Mouse (Mus musculus) mouse trophoblast stem cell (cell line): ENCODE data around the gene Rprd1b.
"Not testable (repeated sequence)": the region's sequence is repeated elsewhere in the genome, so short reads cannot be mapped to it uniquely, and the experiment has no call there.

Experiments
- in situ Hi-C, 2 experiments: fragments of 300-500 bp; cut with MseI, MboI; formaldehyde crosslinking; loops; 2 replicates in 1 of 2; 3 replicates in 1 of 2; pipeline ENCODE4 v1.15.1; 2025

The Rprd1b gene

DNA sequence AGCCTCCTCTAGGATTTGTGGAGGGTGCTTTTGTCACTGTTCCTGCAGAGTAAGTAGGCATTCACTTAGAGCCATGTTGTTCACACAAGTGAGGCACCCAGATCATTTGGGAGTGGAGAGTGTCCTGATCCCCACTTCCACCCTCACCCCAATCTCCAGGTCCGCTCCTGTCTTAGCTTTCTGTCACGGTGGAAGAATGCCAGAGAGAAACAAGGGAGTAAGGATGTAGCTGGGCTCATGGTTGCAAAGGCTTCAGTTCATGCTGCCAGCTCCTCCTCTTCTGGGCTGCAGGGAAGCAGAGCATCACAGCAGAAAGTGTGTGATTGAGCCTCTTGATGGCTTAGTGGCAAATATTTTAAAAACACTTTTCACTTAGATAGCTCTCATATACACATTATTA, 12.1 kb downstream of the Rprd1b start:
- in situ Hi-C loops, result loop anchor here in 1 of 2 experiments (10.0 kb wide), 1 partner anchor 164 kb away; no protein-coding TSS in a partner anchor

DNA sequence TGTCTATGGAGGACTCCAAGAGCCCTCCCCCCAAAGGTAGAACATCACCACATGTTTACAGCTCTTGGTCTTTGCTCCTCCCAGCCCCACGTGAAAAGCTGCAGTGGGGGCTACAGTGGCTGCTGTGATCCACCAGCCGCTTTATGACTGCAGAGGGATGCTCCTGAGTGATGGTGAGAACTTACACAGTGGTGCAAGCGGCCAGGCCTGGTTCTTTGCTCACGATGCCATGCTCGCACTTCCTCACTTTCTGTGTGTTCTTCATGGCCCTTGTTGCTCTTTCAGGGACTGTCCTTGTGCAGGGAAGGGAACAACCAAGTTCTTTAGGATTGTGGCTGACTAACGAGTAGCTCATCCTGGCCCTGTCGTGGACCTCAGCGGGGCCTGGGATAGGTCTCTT, 15.2 kb downstream of the Rprd1b start:
- in situ Hi-C loops, result loop anchor here in 1 of 2 experiments (10.0 kb wide), 1 partner anchor 161 kb away; no protein-coding TSS in a partner anchor

DNA sequence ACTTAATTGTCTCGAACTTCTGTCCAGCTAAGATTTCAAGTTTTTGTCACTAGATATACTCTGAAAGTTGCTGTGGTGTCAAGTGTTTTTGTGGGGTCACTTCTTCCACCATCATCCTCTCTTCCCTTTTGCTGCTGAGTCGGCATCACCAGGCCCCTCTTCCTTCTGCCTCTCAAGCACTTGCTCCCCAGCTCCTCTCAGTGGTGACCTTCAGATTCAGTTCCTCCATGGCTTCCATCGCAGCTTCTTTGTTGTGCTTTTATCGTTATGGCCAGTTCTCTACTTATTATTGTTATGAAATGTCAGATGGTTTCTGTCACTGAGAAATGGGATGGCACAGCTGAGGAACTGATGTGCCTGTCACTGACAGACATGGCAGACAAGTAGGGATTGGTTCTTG, 17.9 kb downstream of the Rprd1b start:
- in situ Hi-C loops, result loop anchor here in 1 of 2 experiments (10.0 kb wide), 1 partner anchor 159 kb away; no protein-coding TSS in a partner anchor

DNA sequence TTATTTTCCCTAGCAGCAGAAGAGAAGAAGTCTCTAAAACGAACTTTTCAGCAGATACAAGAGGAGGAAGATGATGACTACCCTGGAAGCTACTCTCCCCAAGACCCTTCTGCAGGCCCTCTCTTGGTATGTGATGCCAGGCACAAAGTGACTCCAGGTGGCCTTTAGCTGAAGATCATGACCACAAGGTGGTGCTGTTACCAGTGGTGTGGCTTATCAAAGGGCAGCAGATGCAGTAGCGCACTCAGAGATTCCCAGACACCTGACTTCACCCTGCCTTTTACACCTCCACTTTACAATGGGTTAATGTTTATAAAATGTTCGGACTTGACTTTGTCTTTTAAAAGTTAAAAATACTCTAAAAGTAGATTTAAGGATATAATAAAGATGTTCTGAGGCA, 19.6 kb downstream of the Rprd1b start:
- in situ Hi-C loops, result loop anchor here in 1 of 2 experiments (10.0 kb wide), 1 partner anchor 157 kb away; no protein-coding TSS in a partner anchor

DNA sequence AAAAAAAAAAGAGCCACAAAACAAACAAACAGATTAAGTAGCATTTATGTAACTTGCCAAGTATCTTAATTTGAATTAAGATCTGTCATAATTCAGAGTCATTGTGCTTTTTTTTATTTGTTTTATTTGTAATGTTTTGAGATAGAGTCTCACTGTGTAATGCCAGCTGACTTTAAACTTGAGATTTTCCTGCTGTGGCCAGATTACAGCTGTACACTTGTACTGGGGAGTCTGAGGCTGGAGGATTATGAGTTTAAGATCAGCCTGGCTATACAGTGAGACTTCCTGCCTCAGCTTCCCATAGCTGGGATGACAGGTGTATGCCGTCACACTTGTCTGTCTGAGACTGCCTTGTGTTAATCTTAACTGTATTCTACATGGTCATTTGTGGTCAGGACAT, 20.4 kb downstream of the Rprd1b start:
- in situ Hi-C loops, result loop anchor here in 1 of 2 experiments (10.0 kb wide), 1 partner anchor 156 kb away; no protein-coding TSS in a partner anchor

DNA sequence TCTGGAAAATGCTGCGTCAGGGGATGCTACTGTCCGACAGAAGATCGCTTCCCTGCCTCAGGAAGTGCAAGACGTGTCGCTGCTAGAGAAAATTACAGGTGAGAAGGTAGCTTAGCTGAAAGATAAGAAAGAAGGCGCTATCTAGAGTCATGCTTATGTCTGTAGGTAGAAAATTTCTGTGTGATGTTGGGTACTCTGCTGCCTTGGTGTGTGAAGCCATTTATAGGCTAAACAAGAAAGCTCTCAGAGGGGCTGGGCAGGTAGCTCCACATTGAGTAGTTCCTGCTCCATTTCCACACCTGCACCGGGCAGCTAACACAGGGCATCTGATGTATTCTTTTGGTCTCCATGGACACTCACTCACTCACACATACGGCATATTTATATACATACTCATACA, 21.8 kb downstream of the Rprd1b start:
- in situ Hi-C loops, result no loop called here

DNA sequence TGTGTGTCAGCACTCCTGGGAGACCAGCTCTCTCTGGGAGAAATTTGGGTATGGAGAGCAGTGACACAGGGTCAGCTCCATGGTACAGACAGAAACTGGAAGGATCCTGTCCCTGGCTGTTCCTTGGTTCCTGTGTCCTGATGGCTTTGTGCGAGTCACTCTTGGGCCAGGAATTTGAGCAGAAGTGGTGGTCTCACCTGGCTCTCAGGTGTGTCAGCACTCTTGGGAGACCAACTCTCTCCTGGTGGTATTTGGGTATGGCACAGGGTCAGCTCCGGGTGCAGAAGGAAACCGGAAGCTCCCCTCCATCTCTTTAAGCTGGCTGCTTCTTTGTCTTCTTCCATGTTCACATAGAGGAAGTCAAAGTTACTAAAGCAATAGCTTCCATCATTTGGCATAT, 26.3 kb downstream of the Rprd1b start:
- in situ Hi-C loops, result no loop called here

DNA sequence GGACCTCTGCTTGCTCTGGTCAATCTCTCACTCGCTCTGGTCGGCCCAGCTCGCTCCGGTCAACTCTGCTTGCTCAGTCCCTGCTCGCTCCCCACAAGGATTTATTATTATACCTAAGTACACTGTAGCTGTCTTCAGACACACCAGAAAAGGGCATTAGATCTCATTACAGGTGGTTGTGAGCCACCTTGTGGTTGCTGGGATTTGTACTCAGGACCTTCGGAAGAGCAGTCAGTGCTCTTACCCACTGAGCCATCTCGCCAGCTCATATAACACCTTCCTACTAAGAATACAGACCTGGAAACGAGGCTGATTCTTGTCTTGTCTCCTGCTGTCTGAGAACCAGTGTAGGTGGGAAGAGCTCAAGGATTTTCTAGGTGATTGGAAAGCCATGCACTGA, 27.1 kb downstream of the Rprd1b start:
- in situ Hi-C loops, result not testable (repeated sequence)

DNA sequence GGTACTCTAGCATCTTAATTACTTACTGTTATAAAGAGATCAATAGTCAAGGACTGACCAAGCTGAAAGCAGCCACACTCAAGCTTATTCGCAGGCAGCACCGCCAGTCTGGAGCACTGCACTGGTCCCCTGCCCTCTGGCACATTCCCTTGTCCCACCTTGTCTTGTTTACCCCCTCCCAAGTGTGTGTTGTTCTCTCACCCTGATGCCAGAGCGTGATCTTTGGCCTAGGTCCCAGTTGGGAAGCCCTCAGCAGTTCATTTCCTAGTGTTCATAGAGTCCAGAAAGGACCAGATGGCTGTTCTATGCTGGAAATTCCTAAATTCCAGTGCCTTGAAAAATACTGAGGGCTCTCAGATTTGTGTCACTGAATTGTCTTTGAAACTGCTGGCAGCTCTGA, 28.7 kb downstream of the Rprd1b start:
- in situ Hi-C loops, result no loop called here

DNA sequence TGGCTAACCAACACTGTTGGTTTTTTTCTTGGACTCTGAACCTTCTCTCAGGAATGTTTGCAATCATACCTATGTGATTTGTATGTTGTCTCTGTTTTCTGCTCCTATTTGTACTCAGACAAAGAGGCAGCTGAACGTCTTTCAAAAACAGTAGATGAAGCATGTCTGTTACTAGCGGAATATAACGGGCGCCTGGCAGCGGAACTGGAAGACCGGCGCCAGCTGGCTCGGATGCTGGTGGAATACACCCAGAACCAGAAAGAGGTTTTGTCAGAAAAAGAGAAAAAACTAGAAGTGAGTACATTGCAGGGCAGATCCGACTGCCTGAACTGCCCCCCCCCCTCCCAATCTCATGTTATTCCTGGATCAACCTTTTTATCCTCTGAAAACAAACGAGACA, 30.2 kb downstream of the Rprd1b start:
- in situ Hi-C loops, result no loop called here

DNA sequence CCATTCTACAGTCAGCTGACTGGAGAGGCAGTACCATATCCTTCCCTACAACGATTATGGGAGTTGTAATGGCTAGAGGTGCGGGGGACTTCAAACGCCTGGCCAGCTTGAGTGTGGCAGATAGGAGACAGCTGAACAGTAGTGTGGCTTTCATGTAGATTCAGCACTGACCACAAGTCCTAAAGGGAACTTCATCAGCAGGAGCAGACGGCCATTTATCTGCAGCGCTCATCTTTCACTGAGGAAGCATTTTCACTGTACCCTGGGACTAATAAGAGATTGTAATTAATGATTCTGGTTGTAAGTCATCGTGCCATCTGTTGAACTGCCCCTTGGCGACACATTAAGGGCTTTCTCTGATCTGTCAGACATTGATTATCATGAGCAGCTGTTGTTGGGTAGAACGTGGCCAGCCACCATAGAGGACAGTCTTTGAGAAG, 31.4 kb downstream of the Rprd1b start:
- in situ Hi-C loops, result no loop called here

DNA sequence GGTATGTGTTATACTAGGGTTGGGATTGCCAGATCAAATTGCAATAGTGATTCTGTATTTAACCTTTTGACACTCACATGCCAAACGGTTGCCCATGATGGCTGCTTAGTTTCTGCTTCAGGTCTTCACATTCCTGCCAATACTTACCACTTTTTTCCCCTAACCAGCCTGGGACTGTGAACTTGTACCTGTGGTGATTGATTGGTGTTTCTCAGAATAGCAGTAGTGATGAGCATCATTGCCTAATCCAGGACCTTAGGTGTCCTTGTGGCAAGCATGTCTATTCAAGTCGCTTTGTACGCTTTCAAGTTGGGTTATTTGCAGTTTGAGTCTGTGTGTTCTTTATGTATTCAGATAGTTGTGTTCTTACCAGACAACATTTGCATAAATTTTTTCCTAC, 34.7 kb downstream of the Rprd1b start:
- in situ Hi-C loops, result no loop called here

DNA sequence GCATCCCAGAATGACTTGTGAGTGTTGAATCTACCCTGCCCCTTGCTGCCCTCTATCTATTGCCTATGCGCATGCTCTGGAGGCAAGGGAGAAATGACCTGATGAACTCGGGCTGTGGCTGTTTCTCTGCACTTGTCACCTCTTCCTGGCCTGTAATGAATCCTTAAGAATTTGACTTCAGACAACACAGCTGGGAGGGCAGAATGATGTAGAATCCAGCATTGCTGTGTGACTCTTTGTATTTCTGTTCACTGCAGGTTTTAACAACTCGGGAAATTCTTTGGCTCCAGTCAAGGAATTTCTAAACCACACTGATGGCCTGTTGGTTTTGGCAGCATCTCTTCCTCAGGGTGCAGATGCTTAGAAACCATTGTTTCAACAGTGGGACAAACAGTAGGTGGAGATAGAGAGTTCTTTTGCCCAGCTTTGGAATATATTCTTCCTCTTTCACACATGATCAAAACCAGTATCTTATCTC, 36.3 kb downstream of the Rprd1b start:
- in situ Hi-C loops, result no loop called here

DNA sequence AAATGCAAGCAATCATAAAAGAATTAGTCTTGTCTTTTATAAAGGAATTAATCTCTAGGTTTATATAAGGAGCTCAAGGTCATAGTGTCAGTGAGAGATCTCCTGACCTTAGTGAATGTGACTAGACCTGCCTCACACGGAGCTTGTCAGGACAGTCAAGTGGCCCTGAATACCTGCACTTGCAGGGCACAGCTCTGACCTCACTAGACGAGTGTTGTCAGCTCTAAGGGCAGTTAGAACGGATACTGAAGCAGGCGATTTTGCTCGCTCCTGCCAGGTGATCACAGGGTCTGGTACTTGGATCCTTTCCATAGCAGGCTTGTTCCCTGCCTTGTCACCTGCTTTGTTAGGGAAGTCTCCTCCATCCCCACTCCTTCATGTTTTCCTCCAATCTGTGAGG, 36.8 kb downstream of the Rprd1b start:
- in situ Hi-C loops, result no loop called here

DNA sequence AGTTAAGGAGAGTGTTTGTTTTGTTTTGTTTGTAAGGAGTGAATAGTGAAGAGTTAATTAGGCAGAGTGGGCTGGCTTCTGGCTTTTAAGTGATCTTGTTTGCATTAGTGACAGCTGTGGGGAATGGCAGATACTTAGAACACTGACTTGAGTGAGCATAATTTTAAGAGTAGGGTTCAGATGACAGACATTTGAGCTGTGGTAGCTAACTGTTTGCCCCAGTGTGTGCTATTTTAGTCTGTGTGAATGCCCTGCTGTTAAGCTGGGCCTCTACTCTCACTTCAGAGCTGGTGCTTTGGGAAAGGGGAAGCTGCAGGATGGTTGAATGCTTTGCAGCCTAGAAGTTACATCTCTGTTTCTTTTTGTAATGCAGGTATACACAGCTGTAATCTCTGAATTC, 38.2 kb downstream of the Rprd1b start:
- in situ Hi-C loops, result no loop called here

DNA sequence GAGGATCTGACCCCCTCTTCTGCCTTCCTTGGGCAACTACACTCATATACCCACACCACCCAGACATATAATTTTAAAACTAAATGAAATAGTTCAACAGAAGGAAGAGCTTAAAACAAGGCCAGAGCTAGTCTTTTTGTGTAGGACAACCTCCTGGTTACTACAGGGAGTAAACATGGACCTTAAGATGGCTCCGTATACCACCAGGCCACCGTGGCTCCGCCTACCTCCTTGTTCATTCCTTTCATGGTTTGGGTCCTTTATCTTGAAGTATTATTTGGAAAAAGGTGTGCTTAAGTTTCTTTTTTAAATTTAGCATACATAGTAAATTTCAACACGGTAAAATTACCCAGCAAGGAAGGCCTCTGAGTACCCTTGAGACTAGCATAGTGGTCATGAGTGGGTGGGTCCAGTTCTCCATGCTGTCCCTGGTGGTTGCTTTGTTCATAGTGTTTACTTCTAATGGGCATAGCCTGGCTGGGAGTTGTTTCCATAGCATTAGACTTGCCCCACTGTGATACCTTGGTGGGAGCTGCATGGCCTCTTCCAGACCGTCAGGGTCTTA, 39.0 kb downstream of the Rprd1b start:
- in situ Hi-C loops, result no loop called here

DNA sequence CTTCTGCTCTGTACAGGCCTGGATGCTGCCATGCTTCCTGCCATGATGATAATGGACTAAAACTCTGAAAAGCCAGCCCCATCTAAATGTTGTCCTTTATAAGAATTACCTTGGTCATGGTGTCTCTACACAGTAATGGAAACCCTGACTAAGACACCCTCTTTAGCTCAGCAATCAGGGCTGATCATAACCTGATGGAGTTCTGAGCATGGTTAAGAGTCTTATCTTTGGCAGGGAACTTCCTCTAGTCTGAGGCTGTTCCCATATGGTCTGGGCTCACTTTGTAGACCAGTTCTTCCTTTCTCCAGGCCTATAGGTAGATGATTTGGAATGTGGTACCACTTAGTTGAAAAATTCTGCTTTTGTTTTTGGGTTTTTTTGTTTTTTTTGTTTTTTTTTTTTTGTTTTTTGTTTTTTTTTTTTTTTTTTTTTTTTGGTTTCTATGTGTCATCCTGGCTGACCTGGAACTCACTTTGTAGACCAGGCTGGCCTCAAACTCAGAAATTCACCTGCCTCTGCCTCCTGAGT, 40.2 kb downstream of the Rprd1b start:
- in situ Hi-C loops, result no loop called here

DNA sequence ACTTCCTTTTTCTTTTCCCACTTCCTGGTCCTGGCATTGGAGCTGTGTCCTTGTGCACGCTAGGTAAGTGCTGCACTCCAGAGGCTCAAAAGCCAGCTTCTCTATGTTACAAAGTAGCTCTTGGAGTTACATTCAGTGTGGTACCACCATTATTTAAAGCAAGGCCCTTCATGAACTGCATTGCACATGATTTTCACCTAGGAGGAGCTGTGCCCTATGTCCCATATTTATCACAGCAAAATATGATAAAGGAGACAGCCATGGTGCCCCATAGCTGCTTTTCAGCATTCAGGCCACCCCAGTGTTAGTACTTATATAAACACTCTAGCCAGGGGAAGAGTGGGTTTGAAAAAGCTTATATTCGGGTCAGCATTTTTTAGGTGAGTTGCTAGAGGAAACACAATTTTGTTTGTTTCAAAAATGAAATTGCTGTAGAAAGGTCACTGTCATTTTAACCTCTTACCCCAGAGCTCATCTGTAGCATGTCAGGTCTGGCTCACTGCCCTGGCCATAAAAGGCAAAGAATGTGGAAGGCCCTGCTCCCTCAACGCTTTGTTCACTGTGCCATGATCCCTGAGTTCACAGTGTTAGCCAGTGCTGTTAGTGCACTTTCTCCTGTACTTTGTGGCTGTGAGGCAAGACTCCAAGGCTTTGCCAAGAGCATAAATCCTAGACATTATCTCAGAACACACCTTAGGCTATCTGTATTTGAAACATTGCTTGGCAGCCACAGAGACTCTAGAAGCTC, 42.8 kb downstream of the Rprd1b start:
- in situ Hi-C loops, result no loop called here

DNA sequence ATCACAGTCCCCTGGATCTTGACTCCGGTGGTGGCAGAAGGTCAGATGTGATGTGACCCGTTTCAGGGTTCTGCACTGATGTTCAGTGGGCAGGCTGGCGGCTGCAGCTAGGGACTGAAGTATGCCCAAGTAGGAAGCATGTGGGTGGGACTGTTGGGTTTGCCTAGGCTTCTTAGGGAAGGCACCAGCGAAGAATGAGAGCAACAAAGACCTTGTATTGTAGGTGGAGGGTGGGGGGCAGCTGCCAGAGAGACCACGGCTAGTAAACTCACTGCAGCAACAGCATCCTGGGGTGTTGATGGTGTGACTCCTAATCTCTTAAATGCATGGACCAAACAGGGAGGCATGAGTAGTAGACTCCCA, 43.3 kb downstream of the Rprd1b start:
- in situ Hi-C loops, result no loop called here

DNA sequence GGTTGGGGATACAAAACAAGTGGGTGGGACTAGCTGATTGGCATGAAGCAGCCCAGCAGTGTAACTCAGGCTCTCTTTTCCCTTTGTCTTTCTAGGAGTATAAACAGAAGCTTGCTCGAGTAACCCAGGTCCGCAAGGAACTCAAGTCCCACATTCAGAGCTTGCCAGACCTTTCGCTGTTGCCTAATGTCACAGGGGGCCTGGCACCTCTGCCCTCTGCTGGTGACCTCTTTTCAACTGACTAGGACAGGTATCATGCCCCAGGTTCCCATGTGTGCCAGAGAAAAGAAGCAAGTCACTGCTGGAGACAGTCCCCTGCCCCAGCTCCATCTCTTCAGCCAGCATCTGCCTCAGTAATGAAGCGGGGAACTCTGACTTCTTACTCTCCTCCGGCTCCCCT, 46.5 kb downstream of the Rprd1b start:
- in situ Hi-C loops, result no loop called here

DNA sequence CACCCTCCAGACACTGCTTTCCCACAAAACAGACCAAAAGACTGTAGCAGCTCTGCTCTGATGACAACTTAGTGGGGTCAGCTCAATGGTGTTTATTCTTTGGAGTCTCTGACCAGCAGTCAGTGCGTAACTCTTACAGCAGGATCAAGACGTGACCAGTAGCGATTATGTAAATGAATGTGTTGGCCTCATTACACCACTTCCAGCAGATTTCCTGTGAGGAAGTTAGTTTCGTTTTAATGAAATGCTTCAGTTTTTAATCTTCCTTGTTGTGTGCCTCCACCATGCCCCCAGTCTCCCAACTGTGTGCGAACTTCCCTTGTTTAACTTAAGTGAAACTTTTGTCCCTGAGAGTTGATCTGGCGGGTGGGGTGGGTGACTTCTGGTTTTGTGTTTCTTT, 48.4 kb downstream of the Rprd1b start:
- in situ Hi-C loops, result no loop called here

DNA sequence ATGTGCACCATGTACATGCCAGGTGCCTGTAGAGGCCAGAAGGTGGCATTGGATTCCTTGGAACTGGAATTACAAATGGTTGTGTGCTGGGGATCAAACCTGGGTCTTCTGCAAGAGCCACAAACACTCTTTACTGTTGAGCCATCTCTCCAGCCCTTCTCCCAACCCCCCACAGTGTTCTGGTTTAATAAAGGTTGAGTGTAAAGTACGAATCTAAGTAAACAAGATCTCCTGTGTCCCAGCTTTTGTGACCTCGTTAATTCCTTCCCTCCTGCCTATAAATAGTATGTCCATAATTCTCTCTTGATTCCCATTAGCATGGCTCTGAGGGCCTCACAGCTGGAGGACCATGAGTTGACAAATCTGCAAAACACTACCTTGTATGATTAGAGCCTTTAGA, 49.7 kb downstream of the Rprd1b start:
- in situ Hi-C loops, result no loop called here

DNA sequence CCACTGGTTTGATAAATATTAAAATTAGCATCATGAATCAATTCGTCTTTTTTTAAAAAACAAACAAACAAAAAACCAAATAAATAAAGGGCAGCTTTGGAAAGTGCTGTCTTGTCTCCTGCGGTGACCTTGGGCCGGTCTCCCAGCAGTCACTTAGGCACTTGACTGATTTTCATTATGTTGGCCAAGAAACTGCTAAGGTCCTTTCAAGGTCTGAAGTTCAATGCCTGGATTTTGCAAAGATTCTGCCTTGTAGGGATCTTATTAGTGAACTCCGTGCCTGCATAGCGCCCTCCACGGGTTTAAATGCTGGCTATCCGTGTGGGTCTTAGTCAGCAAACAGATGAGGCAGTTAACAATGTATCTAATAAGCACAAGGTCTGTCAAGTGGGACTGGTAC, 50.7 kb downstream of the Rprd1b start:
- in situ Hi-C loops, result no loop called here
